Mouse (Mus musculus) cerebellum, adult 2 months (tissue): ENCODE measurements around the gene Tpm1. TPM values are rescaled to one million over a fixed set of nuclear protein-coding genes. Genes with fewer than 3 reads are reported as not detected.
A peak's percentile ranks its signal among the peaks of the same experiment; 100 is the strongest.

Source experiments
- DNase-seq, 2 experiments: peaks; one replicate each; pipeline ENCODE4 v3.0.0; 2021
- H3K27ac ChIP-seq: fragments of 200-500 bp; 2 replicates; pipeline ENCODE4 v1.5.1; 2012; ENCODE audit warnings: low read length, control low read depth, inconsistent platforms; ENCODE audit not compliant: insufficient read depth
- H3K27me3 ChIP-seq: fragments of 200-500 bp; 2 replicates; pipeline ENCODE4 v1.6.1; 2012; ENCODE audit warnings: inconsistent platforms, mild to moderate bottlenecking, low read length, moderate library complexity; ENCODE audit not compliant: control insufficient read depth, insufficient read depth
- H3K4me1 ChIP-seq: fragments of 200-500 bp; 2 replicates; pipeline ENCODE4 v1.6.1; 2011; ENCODE audit warnings: low read length; ENCODE audit not compliant: control insufficient read depth, insufficient read depth
- H3K4me3 ChIP-seq: fragments of 200-500 bp; replicated peaks from 2 replicates; pipeline ENCODE3; 2011; ENCODE audit warnings: mild to moderate bottlenecking, low read depth, low read length, control low read depth; ENCODE audit not compliant: insufficient read depth
- CTCF ChIP-seq: fragments of 200-500 bp; IDR thresholded peaks from 2 replicates; pipeline ENCODE4 v1.5.1; 2011; ENCODE audit warnings: low read depth, mild to moderate bottlenecking, control low read depth, low read length, moderate library complexity, borderline replicate concordance; ENCODE audit not compliant: insufficient read depth
- POLR2A ChIP-seq: fragments of 200-500 bp; IDR thresholded peaks from 2 replicates; pipeline ENCODE4 v1.6.1; 2011; ENCODE audit warnings: low read length, control low read depth, borderline replicate concordance; ENCODE audit not compliant: insufficient read depth
- WGBS: fragments of 180-500 bp; shearing (Covaris S2); methylation state at CpG from one replicate; pipeline ENCODE4 v1.1.7; 2018; 5-methylcytosine and 5-hydroxymethylcytosine counted together
- polyA plus RNA-seq: library from polyadenylated mRNA; depleted of rRNA; stranded (reverse); fragments of >200 nt; gene quantifications from 2 replicates; pipeline ENCODE4 v1.2.3, GENCODE M21; 2012

The Tpm1 gene
- polyA plus RNA-seq, 1 experiment = 170 TPM

DNA sequence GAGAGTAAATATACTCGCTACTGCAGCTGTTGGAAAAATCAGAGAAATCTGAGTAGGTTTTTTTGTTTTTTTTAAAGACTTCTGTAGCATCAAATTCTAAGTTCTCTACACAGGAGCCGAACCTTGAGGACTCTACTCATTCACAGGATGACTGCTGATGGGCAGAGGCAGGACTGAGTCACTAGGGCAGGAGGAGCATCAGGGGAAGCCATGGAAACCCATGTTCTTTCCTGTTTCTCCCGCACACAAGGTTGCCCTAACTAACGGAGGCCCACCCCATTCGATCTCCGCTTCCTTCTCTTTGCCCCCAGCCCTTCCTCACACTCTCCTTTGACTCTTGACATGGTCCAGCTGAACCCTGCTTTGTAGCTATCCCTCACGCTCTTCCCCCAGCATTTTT is 10.5 kb downstream of the Tpm1 start:
- Histone ChIP-seq H3K27ac (no peak overlapping the region), H3K27me3 (no peaks in the 10 kb centered on the region), H3K4me1 (peaks cover 22% of the 10 kb centered on the region), H3K4me3 (no peak overlapping the region)
- WGBS = 93% methylated on average over 7 of the region's 7 CpGs
- DNase-seq = no peak
- TF ChIP-seq POLR2A (no peak), CTCF (no peak)

DNA sequence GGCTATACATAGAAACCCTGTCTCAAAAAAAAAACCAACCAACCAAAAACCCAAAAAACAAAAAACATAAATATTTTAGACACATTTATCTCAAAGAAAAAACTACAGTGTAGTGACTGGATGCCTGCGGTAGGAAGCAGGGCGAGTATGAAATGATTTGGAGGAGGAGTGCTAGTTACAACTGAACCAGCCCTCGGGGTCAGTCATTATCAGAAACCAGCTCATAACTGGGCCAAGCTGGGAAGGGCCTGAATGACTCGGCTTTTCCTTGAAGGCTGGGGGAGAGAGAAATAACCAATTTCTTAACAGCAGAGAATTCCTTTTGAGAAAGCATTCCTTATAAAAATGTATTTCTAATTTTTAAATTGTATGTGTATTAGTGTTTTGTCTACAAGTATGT is 11.5 kb downstream of the Tpm1 start:
- Histone ChIP-seq H3K4me3 (no peak overlapping the region), H3K27ac (no peak overlapping the region), H3K27me3 (no peaks in the 10 kb centered on the region), H3K4me1 (peaks cover 22% of the 10 kb centered on the region)
- no peak for DNase-seq
- WGBS = 87% methylated on average over 4 of the region's 4 CpGs
- TF ChIP-seq POLR2A (no peak), CTCF (no peak)

DNA sequence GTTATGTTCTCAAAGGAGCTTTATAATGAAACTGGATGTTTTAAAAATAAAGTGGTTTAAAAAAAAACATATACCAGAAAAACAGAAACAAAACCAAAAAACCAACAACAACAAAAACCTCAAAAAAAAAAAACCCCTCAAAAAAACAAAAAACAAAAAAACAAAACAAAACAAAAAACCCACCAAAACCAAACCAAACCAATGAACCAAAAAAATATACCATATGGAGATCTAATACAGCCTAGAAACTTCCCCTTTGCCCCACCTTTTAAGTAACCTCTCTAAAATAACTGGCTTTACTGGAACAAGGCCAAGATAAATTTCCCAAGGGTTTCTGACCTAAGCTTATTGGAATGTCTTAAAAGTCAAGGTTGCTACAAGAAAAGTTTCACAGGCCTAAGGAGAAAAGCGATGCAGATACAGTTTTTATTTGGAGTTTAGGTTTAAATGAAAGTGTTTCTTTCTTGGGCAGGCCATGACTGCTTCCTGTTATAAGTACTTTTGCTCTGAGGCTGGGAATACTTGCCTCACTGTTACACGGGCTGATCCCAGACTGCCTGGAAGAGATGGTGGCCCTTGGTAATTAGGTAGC is 12.6 kb downstream of the Tpm1 start:
- Histone ChIP-seq H3K4me1 (peaks cover 22% of the 10 kb centered on the region), H3K4me3 (no peak overlapping the region), H3K27ac (no peak overlapping the region), H3K27me3 (no peaks in the 10 kb centered on the region)
- no peak for DNase-seq
- WGBS = 71% methylated on average over 2 of the region's 2 CpGs
- TF ChIP-seq CTCF (no peak), POLR2A (no peak)

DNA sequence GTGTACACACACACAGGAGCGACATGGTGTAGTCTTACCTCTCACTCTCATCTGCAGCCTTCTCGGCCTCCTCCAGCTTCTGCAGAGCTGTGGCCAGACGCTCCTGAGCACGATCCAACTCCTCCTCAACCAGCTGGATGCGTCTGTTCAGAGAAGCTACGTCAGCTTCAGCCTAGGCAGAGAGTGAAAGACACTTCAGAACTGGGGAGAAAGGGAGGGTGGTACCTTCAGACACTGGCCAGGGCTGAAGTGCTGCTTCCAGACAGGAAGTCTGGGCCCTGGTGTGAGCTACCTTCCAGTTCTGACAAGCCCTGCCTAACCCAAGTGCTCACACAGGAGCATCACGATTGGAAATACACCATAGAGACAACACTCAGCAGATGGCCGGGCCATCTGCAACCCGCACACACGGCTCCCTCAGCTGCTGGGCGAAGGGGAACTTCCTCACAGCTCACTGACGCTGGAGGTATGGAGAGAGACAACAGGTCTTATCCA is 13.2 kb downstream of the Tpm1 start:
- WGBS = 14% methylated on average over 12 of the region's 12 CpGs
- Histone ChIP-seq H3K27me3 (no peaks in the 10 kb centered on the region), H3K4me3 (peak overlapping the region; percentile 0), H3K27ac (peak overlapping the region; percentile 83), H3K4me1 (peaks cover 22% of the 10 kb centered on the region)
- peak; percentile 83 to 92 for DNase-seq
- TF ChIP-seq CTCF (no peak), POLR2A (no peak)

DNA sequence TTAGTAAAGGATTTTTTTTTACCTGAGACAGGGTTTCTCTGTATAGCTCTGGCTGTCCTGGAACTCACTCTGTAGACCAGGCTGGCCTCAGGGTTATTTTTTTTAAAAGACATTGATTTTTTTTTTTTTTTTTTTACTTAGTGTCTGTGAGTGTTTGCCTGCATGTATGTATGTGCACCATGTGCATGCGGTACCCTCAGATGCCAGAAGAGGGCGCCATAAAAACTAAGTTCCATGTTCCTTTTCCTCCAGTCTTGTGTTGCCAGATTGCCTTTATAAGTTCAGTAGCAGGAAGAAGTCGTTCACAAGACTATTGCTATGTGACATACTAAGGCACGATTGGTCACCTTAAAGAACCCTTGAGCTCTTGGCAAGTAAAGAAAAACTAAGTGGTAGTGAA is 14.5 kb downstream of the Tpm1 start:
- TF ChIP-seq POLR2A (no peak), CTCF (no peak)
- peaks cover 19% of the 10 kb centered on the region for H3K4me1 ChIP-seq
- 93% methylated on average over 4 of the region's 4 CpGs for WGBS

DNA sequence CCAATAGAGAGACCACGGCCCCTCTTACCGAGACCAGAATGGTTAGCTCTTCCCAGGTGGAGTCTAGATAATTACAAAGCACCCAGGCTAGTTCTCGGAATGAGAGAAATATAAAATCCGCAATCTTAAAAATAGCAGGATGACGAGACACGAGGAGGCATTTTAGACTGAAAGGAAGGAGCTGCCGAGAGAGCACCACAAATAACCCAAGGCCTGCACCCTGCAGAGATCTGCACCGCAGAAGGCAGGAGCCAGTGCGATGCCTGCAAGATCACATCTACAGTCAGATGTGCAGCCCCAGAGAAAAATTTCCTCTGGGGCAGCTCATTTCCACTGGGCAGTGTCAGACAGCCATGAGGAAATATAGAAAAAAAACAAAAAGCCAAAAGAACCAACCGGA is 16.2 kb downstream of the Tpm1 start:
- Histone ChIP-seq H3K27ac (no peak overlapping the region), H3K27me3 (no peaks in the 10 kb centered on the region), H3K4me1 (peaks cover 14% of the 10 kb centered on the region), H3K4me3 (no peak overlapping the region)
- no peak for TF ChIP-seq CTCF
- TF ChIP-seq POLR2A = no peak
- 90% methylated on average over 10 of the region's 10 CpGs for WGBS
- no peak for DNase-seq

More for the DNA sequence above, 14.5 kb downstream of the Tpm1 start:
- DNase-seq = no peak
- H3K4me3 ChIP-seq = no peak overlapping the region
- no peaks in the 10 kb centered on the region for H3K27me3 ChIP-seq
- no peak overlapping the region for H3K27ac ChIP-seq

DNA sequence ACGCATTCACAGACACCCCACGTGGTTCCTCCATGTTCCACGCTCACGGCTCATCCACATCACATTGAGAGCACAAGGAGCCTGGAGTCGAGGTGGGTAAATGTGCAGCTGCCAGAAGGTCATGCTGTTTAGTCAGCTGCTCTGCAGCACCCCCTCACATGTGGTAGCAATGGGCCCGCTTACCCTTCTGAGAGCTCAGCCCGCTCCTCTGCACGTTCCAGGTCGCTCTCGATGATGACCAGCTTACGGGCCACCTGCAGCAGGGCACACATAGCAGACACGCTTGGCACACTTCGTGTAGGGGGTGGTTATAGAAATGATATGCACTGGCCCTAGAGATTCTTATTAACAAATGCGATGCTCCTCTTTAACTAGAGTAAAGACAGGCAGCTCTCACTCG is 16.6 kb downstream of the Tpm1 start:
- 91% methylated on average over 15 of the region's 15 CpGs for WGBS
- DNase-seq = no peak
- H3K27ac ChIP-seq = no peak overlapping the region

DNA sequence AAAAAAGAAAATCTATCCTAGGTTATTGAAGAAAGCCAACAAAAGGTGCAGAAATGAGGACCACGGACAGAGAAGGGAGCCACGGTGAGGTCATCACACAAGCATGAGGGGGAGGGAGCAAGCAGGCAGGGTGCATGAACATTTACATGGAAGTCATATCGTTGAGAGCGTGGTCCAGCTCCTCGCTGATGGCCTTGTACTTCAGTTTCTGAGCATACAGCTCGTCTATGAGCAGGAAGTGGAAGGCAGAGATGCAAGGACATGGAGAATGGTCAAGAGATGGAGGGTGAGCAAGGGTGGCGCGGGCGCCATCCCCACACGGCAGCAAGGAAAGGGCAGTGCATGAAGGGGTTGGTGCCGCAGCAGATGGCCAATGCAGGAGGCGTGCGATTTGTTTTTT is 19.7 kb downstream of the Tpm1 start:
- no peak overlapping the region for H3K27ac ChIP-seq
- TF ChIP-seq CTCF (no peak), POLR2A (no peak)
- DNase-seq = no peak
- H3K4me3 ChIP-seq = no peak overlapping the region
- H3K27me3 ChIP-seq = no peaks in the 10 kb centered on the region
- peaks cover 5% of the 10 kb centered on the region; the same call in 1 of the 2 replicates for H3K4me1 ChIP-seq
- 90% methylated on average over 13 of the region's 13 CpGs for WGBS

More for the DNA sequence above, 16.6 kb downstream of the Tpm1 start:
- H3K27me3 ChIP-seq = no peaks in the 10 kb centered on the region
- H3K4me1 ChIP-seq = peaks cover 14% of the 10 kb centered on the region
- H3K4me3 ChIP-seq = no peak overlapping the region
- no peak for TF ChIP-seq CTCF
- TF ChIP-seq POLR2A = no peak
